Mouse (Mus musculus) embryonic facial prominence, embryonic 15.5 days (tissue): ENCODE measurements around the gene Mettl2. TPM values are rescaled to one million over a fixed set of nuclear protein-coding genes. Genes with fewer than 3 reads are reported as not detected.

Experiments used
- ATAC-seq: fragments of 200-750 bp; cut with Nextera tagmentation; 2 replicates; pipeline ENCODE4 v1.8.0; 2017; ENCODE audit warnings: low read depth, moderate TSS enrichment; ENCODE audit not compliant: insufficient number of reproducible peaks, low FRiP score, low TSS enrichment
- H3K27ac ChIP-seq: fragments of 300-500 bp; sonication (generic); replicated peaks from 2 replicates; pipeline ENCODE4 v1.5.1; 2015; ENCODE audit warnings: mild to moderate bottlenecking, inconsistent platforms
- H3K27me3 ChIP-seq: fragments of 300-500 bp; sonication (generic); 2 replicates; pipeline ENCODE4 v1.6.1; 2015; ENCODE audit warnings: inconsistent platforms
- H3K36me3 ChIP-seq: fragments of 300-500 bp; sonication (generic); 2 replicates; pipeline ENCODE4 v1.6.1; 2015; ENCODE audit warnings: mild to moderate bottlenecking, inconsistent platforms
- H3K4me1 ChIP-seq: fragments of 300-500 bp; sonication (generic); 2 replicates; pipeline ENCODE4 v1.6.1; 2015; ENCODE audit warnings: inconsistent platforms
- H3K4me2 ChIP-seq: fragments of 300-500 bp; sonication (generic); replicated peaks from 2 replicates; pipeline ENCODE4 v1.6.1; 2015; ENCODE audit warnings: mild to moderate bottlenecking, inconsistent platforms
- H3K4me3 ChIP-seq: fragments of 300-500 bp; sonication (generic); replicated peaks from 2 replicates; pipeline ENCODE4 v1.5.1; 2015; ENCODE audit warnings: mild to moderate bottlenecking, inconsistent platforms
- H3K9ac ChIP-seq: fragments of 300-500 bp; sonication (generic); 2 replicates; pipeline ENCODE4 v1.6.1; 2015; ENCODE audit warnings: inconsistent platforms
- H3K9me3 ChIP-seq: fragments of 300-500 bp; sonication (generic); replicated peaks from 2 replicates; pipeline ENCODE4 v1.6.1; 2016; ENCODE audit warnings: inconsistent platforms
- WGBS: fragments of 180-500 bp; shearing (Covaris S2); methylation state at CpG from one replicate; pipeline ENCODE4 v1.1.7; 2015; 5-methylcytosine and 5-hydroxymethylcytosine counted together
- polyA plus RNA-seq: library from polyadenylated mRNA; unstranded; fragments of >200 nt; fragmentation: Nextera tagmentation; extraction: Ambion mirVana; gene quantifications from 2 replicates; pipeline ENCODE4 v1.2.1, GENCODE M21; 2015

Mettl2 gene
- polyA plus RNA-seq, 1 experiment from 2014 or later = 35.1 TPM

DNA sequence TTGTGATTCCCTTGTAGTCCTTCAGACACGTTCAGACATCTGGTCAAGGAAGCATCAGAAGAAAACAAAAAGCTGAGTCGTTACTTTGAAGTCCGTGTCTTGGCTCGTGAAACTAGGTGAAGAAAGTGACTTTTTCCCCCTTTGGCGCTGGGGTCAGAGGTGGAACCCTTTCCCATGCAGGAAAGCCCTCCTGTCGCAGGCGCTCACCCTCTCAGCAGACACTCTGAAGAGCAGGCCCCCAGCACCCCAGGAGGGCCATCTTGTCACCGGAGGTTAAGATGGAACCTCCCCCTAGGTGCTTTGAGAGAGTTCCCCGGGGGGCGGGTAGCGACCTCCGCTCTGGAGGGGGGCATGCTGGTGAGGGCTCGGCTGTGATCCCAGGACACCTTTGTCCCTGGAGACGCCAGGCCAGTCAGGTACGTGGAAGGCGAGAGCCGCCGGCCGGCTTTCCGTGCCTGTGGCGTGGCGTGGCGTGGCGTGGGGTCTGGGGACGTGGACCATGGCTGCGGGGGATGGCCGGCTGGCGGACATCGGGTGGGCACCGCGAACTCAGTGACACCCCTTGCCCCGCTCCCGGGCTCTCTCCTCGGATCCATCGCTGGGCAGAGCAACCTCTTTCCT is 54.4 kb downstream of the Mettl2 start:
- H3K4me3 ChIP-seq = peak overlapping the region; percentile 68
- peak overlapping the region; percentile 92 for H3K9ac ChIP-seq
- peak; percentile 6; the same call in 1 of the 2 replicates for ATAC-seq
- H3K4me1 ChIP-seq = peaks cover 17% of the 10 kb centered on the region
- WGBS = under 1% methylated on average over 35 of the region's 35 CpGs
- no peaks in the 10 kb centered on the region for H3K9me3 ChIP-seq
- peak overlapping the region; percentile 76 for H3K4me2 ChIP-seq
- no peaks in the 10 kb centered on the region for H3K27me3 ChIP-seq
- peak overlapping the region; percentile 95 for H3K27ac ChIP-seq
- H3K36me3 ChIP-seq = peaks cover 19% of the 10 kb centered on the region

DNA sequence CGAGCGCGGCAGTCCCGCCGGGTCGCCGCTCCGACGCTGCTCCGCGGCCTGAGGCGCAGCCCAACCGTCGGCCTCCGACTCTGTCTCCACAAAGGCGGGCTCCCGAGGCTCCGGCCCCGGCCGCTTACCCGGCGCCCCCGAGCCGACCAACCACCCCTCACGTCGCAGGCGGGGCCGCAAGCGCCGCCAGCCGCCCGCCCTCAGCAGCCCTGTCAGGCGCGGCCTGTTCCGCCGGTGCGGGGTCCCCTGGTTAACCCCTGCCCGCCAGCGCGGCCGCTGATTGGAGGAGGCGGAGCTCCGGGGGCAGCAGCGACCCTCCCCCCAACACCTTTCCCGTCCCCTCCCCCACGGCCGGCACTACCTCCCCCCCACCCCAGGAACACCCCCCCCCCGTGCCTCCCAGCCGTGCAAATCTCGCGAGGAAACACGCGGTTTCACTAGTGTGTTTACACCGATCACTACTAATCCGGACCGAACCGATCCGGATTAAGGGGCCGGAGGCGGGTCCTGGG is 55.0 kb downstream of the Mettl2 start:
- peak overlapping the region; percentile 92 for H3K9ac ChIP-seq
- H3K27me3 ChIP-seq = no peaks in the 10 kb centered on the region
- peak overlapping the region; percentile 68 for H3K4me3 ChIP-seq
- H3K36me3 ChIP-seq = peaks cover 24% of the 10 kb centered on the region
- peak overlapping the region; percentile 95 for H3K27ac ChIP-seq
- H3K4me2 ChIP-seq = peak overlapping the region; percentile 76
- H3K4me1 ChIP-seq = peaks cover 17% of the 10 kb centered on the region
- H3K9me3 ChIP-seq = no peaks in the 10 kb centered on the region
- peak; percentile 97 for ATAC-seq
- WGBS = under 1% methylated on average over 50 of the region's 60 CpGs

DNA sequence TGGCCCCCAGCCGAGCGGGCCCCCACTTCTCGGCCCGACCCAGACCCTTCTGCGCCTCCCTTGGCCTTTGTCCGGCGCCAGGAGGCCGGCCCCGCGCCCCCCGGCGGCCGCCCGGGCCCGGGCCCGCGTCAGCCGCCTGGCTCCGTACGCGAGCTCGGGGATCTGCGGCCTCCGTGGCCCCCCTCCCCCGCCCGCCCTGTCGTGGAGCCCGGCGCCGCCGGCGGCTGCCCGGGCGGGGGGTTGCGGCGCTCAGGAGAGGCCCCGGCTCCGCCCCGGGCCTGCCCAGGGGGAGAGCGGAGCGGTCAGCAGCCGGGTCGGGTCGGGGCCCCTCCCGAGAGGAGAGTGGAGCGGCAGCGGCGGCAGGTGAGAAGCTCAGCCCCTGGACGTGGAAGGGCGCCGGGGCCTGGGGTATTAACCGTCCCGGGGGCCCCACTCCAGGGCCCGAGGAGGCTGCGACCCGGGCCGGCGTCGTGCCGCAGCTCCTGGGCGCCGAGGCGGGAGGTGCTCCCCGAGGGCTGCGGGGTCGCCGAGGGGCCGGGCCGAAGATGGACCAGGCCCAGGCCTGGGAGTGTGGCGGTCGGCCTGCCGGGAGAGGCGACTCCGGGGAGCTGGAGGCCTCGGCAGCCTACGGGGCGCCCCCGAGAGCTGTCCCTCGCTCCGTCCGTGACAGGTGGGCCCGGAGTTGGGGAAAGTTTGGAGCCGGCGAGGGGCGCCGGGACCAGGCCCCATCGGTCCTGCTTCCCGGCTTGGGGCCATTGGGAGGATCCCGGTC is 55.6 kb downstream of the Mettl2 start:
- peak; percentile 44 for ATAC-seq

DNA sequence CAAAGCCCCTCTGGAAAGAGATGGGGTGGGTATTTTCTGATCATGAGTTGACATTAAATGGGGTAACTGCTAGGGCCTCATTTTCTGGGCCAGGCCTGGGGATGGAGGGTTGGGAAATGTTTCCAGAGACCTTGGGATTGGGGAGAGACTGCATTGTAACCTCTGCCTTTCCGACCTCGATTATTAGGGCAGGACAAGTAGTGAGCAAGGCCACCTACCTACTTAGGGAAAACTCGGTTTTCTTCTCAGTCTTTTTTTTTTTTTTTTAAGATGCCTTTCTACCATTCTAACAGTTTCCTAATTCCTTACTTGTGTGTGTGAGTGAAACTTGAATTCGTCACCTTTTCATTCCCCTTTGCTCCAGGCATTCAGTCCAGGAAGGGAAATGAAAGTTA is 56.2 kb downstream of the Mettl2 start:
- WGBS = 4% methylated on average over 4 of the region's 4 CpGs
- peak overlapping the region; percentile 86 for H3K9ac ChIP-seq
- H3K27ac ChIP-seq = peak overlapping the region; percentile 91
- H3K4me2 ChIP-seq = peak overlapping the region; percentile 57
- no peaks in the 10 kb centered on the region for H3K9me3 ChIP-seq
- H3K4me3 ChIP-seq = peak overlapping the region; percentile 68
- H3K4me1 ChIP-seq = peaks cover 17% of the 10 kb centered on the region
- no peaks in the 10 kb centered on the region for H3K27me3 ChIP-seq
- ATAC-seq = no peak
- H3K36me3 ChIP-seq = peaks cover 24% of the 10 kb centered on the region

More for the DNA sequence above, 55.6 kb downstream of the Mettl2 start:
- peak overlapping the region; percentile 91 for H3K27ac ChIP-seq
- peaks cover 24% of the 10 kb centered on the region for H3K36me3 ChIP-seq
- no peaks in the 10 kb centered on the region for H3K9me3 ChIP-seq
- 4% methylated on average over 76 of the region's 89 CpGs for WGBS
- peaks cover 17% of the 10 kb centered on the region for H3K4me1 ChIP-seq
- H3K9ac ChIP-seq = peak overlapping the region; percentile 86
- peak overlapping the region; percentile 57 for H3K4me2 ChIP-seq
- no peaks in the 10 kb centered on the region for H3K27me3 ChIP-seq
- peak overlapping the region; percentile 68 for H3K4me3 ChIP-seq

DNA sequence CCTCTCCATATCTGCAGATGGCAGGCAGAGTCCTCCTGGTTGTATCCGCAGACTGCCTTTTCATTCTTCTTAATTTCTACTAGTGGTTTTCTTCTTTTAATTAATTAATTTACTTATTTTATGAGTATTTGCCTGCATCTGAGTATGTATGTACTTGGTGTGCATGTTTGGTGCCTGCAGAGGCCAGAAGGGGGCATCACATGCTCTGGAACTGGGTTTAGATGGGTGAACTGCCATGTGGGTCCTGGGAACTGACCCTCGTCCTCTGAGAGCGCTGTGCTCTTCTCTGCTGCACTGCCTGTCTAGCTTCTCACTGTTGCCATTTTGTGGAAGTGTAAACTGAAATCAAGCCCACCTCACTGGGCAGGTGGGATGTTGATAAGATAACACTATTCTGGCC is 58.5 kb downstream of the Mettl2 start:
- Histone ChIP-seq H3K4me1 (peaks cover 15% of the 10 kb centered on the region), H3K36me3 (peaks cover 23% of the 10 kb centered on the region; the same call in 1 of the 2 replicates), H3K4me2 (no peak overlapping the region), H3K27me3 (no peaks in the 10 kb centered on the region), H3K4me3 (no peak overlapping the region), H3K9ac (no peak overlapping the region), H3K9me3 (no peaks in the 10 kb centered on the region), H3K27ac (no peak overlapping the region)
- 91% methylated on average over 3 of the region's 3 CpGs for WGBS
- ATAC-seq = no peak

Other genes with a start within 250 kb of the Mettl2 start
- not detected in 2 replicates for gene Efcab3, start 62.8 kb upstream of the Mettl2 start, polyA plus RNA-seq
- gene Gm10842, start 20.5 kb downstream of the Mettl2 start, polyA plus RNA-seq = not detected in 2 replicates
- gene Tlk2, start 52.4 kb downstream of the Mettl2 start, polyA plus RNA-seq = 17.7 and 19.1 TPM in 2 replicates
- 34.5 and 35.7 TPM in 2 replicates for gene Mrc2, start 166.2 kb downstream of the Mettl2 start, polyA plus RNA-seq